Mouse (Mus musculus) heart, postnatal 0 days (tissue): ENCODE data around the gene Phkg1. TPM values are rescaled to one million over a fixed set of nuclear protein-coding genes. Genes with fewer than 3 reads are reported as not detected.
"Not testable (repeated sequence)": the region's sequence is repeated elsewhere in the genome, so short reads cannot be mapped to it uniquely, and the experiment has no call there.

Source experiments
- ATAC-seq: fragments of 200-750 bp; cut with Nextera tagmentation; 2 replicates; pipeline ENCODE4 v1.8.0; 2017; ENCODE audit warnings: low read depth, moderate number of reproducible peaks, moderate library complexity; ENCODE audit not compliant: insufficient read depth
- DNase-seq: peaks from one replicate; pipeline ENCODE4 v3.0.0-alpha.2; 2016; ENCODE audit warnings: low spot score
- H3K27ac ChIP-seq: fragments of 300-500 bp; sonication (generic); 2 replicates; pipeline ENCODE4 v1.5.1; 2014; ENCODE audit warnings: low read depth, mild to moderate bottlenecking
- H3K27me3 ChIP-seq: fragments of 300-500 bp; sonication (generic); 2 replicates; pipeline ENCODE4 v1.6.1; 2014; ENCODE audit warnings: low read length, mixed read lengths; ENCODE audit not compliant: control insufficient read depth, insufficient read depth
- H3K36me3 ChIP-seq: fragments of 300-500 bp; sonication (generic); replicated peaks from 2 replicates; pipeline ENCODE4 v1.6.1; 2014; ENCODE audit warnings: low read length, mixed read lengths; ENCODE audit not compliant: control insufficient read depth, insufficient read depth
- H3K4me1 ChIP-seq: fragments of 300-500 bp; sonication (generic); 2 replicates; pipeline ENCODE4 v1.6.1; 2014; ENCODE audit warnings: antibody characterized with exemption; ENCODE audit not compliant: control insufficient read depth, insufficient read depth
- H3K4me2 ChIP-seq: fragments of 300-500 bp; sonication (generic); 2 replicates; pipeline ENCODE4 v1.6.1; 2014; ENCODE audit warnings: low read depth, mild to moderate bottlenecking, low read length, moderate library complexity
- H3K4me3 ChIP-seq: fragments of 300-500 bp; sonication (generic); 2 replicates; pipeline ENCODE4 v1.5.1; 2014; ENCODE audit warnings: low read depth, low read length
- H3K9ac ChIP-seq: fragments of 300-500 bp; sonication (generic); replicated peaks from 2 replicates; pipeline ENCODE4 v1.6.1; 2014; ENCODE audit warnings: low read depth, low read length, mixed read lengths
- H3K9me3 ChIP-seq: fragments of 300-500 bp; sonication (generic); replicated peaks from 2 replicates; pipeline ENCODE4 v1.6.1; 2016; ENCODE audit warnings: low read length; ENCODE audit not compliant: control insufficient read depth
- CTCF ChIP-seq: IDR thresholded peaks from 2 replicates; pipeline ENCODE4 v1.5.1; 2016; ENCODE audit warnings: antibody characterized with exemption, control low read depth, low read depth
- EP300 ChIP-seq: IDR thresholded peaks from 2 replicates; pipeline ENCODE4 v1.6.1; 2016; ENCODE audit warnings: antibody characterized with exemption, low read depth
- whole genome bisulfite sequencing: fragments of 180-500 bp; shearing (Covaris S2); extraction: QIAGEN DNeasy Blood & Tissue Kit; methylation state at CpG from one replicate; pipeline ENCODE4 v1.1.7; 2014; 5-methylcytosine and 5-hydroxymethylcytosine counted together
- polyA plus RNA-seq: library from polyadenylated mRNA; unstranded; fragments of >200 nt; fragmentation: Nextera tagmentation; extraction: Ambion mirVana; gene quantifications from 2 replicates; pipeline ENCODE4 v1.2.1, GENCODE M21; 2015
- total RNA-seq: library from RNA; depleted of rRNA; stranded (reverse); fragments of >200 nt; gene quantifications from 2 replicates; pipeline ENCODE4 v1.2.3, GENCODE M21; 2014; ENCODE audit warnings: low replicate concordance; rRNA removed

Phkg1 gene
- total RNA-seq (3.1 and 9.6 TPM in 2 replicates), polyA plus RNA-seq (2.5 and 3.4 TPM in 2 replicates)

- 0 out of 2 replicates have a peak, but pooled peaks cover 6% of the 10 kb centered on the region for H3K36me3 ChIP-seq
- TF ChIP-seq CTCF (no peak), EP300 (no peak)
- H3K4me2 ChIP-seq, result no peak within 1 kb of the TSS
- DNase-seq, result no peak
- peaks cover 6% of the 10 kb centered on the region for H3K4me1 ChIP-seq
- no peak within 1 kb of the TSS for H3K27ac ChIP-seq
- no peak for ATAC-seq
- H3K27me3 ChIP-seq, result no peaks in the 10 kb centered on the region
- no peak within 1 kb of the TSS for H3K9ac ChIP-seq
- H3K9me3 ChIP-seq, result no peaks in the 10 kb centered on the region
- no peak within 1 kb of the TSS for H3K4me3 ChIP-seq
- WGBS, result 95% methylated on average over 1 of the region's 1 CpGs
Observed at GRCm38 (mm10) chr5:129898449-129898848, at the start of gene Phkg1. Gene Phkg1 (minus strand): TSS chr5:129898549.

GRCm38 (mm10) chr5:129947528-129948033 lies 49.2 kb upstream of the Phkg1 start:
- H3K27me3 ChIP-seq, result no peaks in the 10 kb centered on the region
- H3K9ac ChIP-seq, result no peak overlapping the region
- TF ChIP-seq CTCF, result no peak
- TF ChIP-seq EP300, result no peak
- H3K27ac ChIP-seq, result no peak overlapping the region
- no peak for DNase-seq
- ATAC-seq, result no peak
- WGBS, result 71% methylated on average over 2 of the region's 2 CpGs
- H3K4me1 ChIP-seq, result peaks cover 4% of the 10 kb centered on the region; the same call in 1 of the 2 replicates
- H3K9me3 ChIP-seq, result no peaks in the 10 kb centered on the region
- no peak overlapping the region for H3K4me3 ChIP-seq
- peaks cover 5% of the 10 kb centered on the region; the same call in 1 of the 2 replicates for H3K36me3 ChIP-seq
- no peak overlapping the region for H3K4me2 ChIP-seq

- ATAC-seq, result no peak
- Histone ChIP-seq H3K9ac (no peak overlapping the region), H3K27ac (no peak overlapping the region), H3K4me3 (no peak overlapping the region), H3K4me2 (no peak overlapping the region), H3K4me1 (peaks cover 5% of the 10 kb centered on the region; the same call in 1 of the 2 replicates), H3K36me3 (peaks cover 5% of the 10 kb centered on the region; the same call in 1 of the 2 replicates), H3K27me3 (no peaks in the 10 kb centered on the region), H3K9me3 (no peaks in the 10 kb centered on the region)
- no peak for DNase-seq
- no peak for TF ChIP-seq EP300
- no peak for TF ChIP-seq CTCF
- 60% methylated on average over 1 of the region's 1 CpGs for WGBS
Observed at GRCm38 (mm10) chr5:129943402-129943801, 45.1 kb upstream of the Phkg1 start.

- 1% methylated on average over 43 of the region's 82 CpGs for WGBS
- H3K9me3 ChIP-seq, H3K4me1 ChIP-seq, H3K27me3 ChIP-seq, H3K36me3 ChIP-seq, DNase-seq: not testable (repeated sequence)
- H3K9ac ChIP-seq, result peak overlapping the region; percentile 75
- H3K4me3 ChIP-seq, result peak overlapping the region; percentile 62
- peak overlapping the region; percentile 76 for H3K27ac ChIP-seq
- peak overlapping the region; percentile 69 for H3K4me2 ChIP-seq
- peak; percentile 11 for ATAC-seq
Observed at GRCm38 (mm10) chr5:129942073-129942939, 44.0 kb upstream of the Phkg1 start.

- DNase-seq (peak; percentile 99), ATAC-seq (peak; percentile 94)
- H3K9me3 ChIP-seq, result no peaks in the 10 kb centered on the region
- no peaks in the 10 kb centered on the region for H3K27me3 ChIP-seq
- H3K4me3 ChIP-seq, result peak within 1 kb of the TSS; percentile 62
- WGBS, result 1% methylated on average over 54 of the region's 59 CpGs
- TF ChIP-seq CTCF (no peak), EP300 (no peak)
- H3K4me1 ChIP-seq, result peaks cover 5% of the 10 kb centered on the region; the same call in 1 of the 2 replicates
- peak within 1 kb of the TSS; percentile 69 for H3K4me2 ChIP-seq
- no peaks in the 10 kb centered on the region; the same call in 1 of the 2 replicates for H3K36me3 ChIP-seq
- peak within 1 kb of the TSS; percentile 75 for H3K9ac ChIP-seq
- H3K27ac ChIP-seq, result peak within 1 kb of the TSS; percentile 76
Observed at GRCm38 (mm10) chr5:129941495-129942045, 43.2 kb upstream of the Phkg1 start, which contains the start of gene Vkorc1l1. Gene Vkorc1l1 (plus strand): TSS chr5:129941970.
